Comparison of ENCODE assay signal across 8 mouse cellular contexts in genomic region chr8:111337311-111337889, GRCm38 (mm10). TPM values are rescaled to one million over a fixed set of nuclear protein-coding genes. Genes with fewer than 3 reads are reported as not detected.
DNase-seq lines count a peak whose midpoint lies in the region; ATAC-seq and TF ChIP-seq lines count a peak whose summit lies in the region.

No protein-coding gene starts in this region.

- H3K4me1 ChIP-seq in thymus, adult 2 months (replicated peaks; ENCODE audit: control insufficient read depth, insufficient read depth, low read length): peaks cover 7% of the 10 kb centered on the region
- H3K4me1 ChIP-seq in forebrain, embryonic 14.5 days (ENCODE audit: control insufficient read depth, insufficient read depth, low read length): no peaks in the 10 kb centered on the region
- peaks cover 12% of the 10 kb centered on the region for H3K4me1 ChIP-seq in kidney, embryonic 15.5 days

- no peaks in the 10 kb centered on the region for H3K36me3 ChIP-seq in thymus, adult 2 months (ENCODE audit: control insufficient read depth, insufficient read depth, low read length)
- H3K36me3 ChIP-seq in forebrain, embryonic 14.5 days (ENCODE audit: control insufficient read depth, insufficient read depth, low read length): no peaks in the 10 kb centered on the region
- H3K36me3 ChIP-seq in kidney, embryonic 15.5 days: no peaks in the 10 kb centered on the region

- WGBS in thymus, adult 2 months: 6% methylated on average over 17 of the region's 17 CpGs
- WGBS in forebrain, embryonic 14.5 days: 35% methylated on average over 17 of the region's 17 CpGs
- 21% methylated on average over 17 of the region's 17 CpGs for WGBS in kidney, embryonic 15.5 days

- no peak for TF ChIP-seq POLR2A in thymus, adult 2 months (IDR thresholded peaks at IDR 0.05; ENCODE audit: control insufficient read depth, extremely low read depth, insufficient read depth, low read length, poor library complexity)

- H3K9me3 ChIP-seq in forebrain, embryonic 14.5 days (replicated peaks; ENCODE audit: control insufficient read depth, low read length): no peaks in the 10 kb centered on the region
- no peaks in the 10 kb centered on the region for H3K9me3 ChIP-seq in kidney, embryonic 15.5 days (replicated peaks)

- H3K27me3 ChIP-seq in thymus, adult 2 months (ENCODE audit: control insufficient read depth, insufficient read depth, low read length): no peaks in the 10 kb centered on the region
- H3K27me3 ChIP-seq in forebrain, embryonic 14.5 days (replicated peaks; ENCODE audit: control insufficient read depth, insufficient read depth, low read length): no peaks in the 10 kb centered on the region; the same call in none of the 2 replicates
- 0 out of 2 replicates have a peak, but pooled peaks cover 2% of the 10 kb centered on the region for H3K27me3 ChIP-seq in kidney, embryonic 15.5 days

- DNase-seq in thymus, adult 2 months: no peak
- no peak for DNase-seq in thymus, adult 18-20 months
- no peak for DNase-seq in forebrain, embryonic 14.5 days (ENCODE audit: low spot score)
- DNase-seq in cerebellum, postnatal 25 days: no peak
- DNase-seq in left cerebral cortex, adult 8-10 months (ENCODE audit: low spot score in 2 of 2): no peak
- no peak for DNase-seq in ovary, postnatal 36 days (ENCODE audit: low spot score)

- ATAC-seq in forebrain, embryonic 14.5 days: no peak
- no peak for ATAC-seq in kidney, embryonic 15.5 days (replicated peaks; ENCODE audit: low FRiP score)
- ATAC-seq in megakaryocyte, adult 5-6 weeks (ENCODE audit: poor library complexity, severe bottlenecking): peak; percentile 43; the same call in 1 of the 2 replicates

- no peak overlapping the region for H3K27ac ChIP-seq in thymus, adult 2 months (ENCODE audit: control insufficient read depth, insufficient read depth, low read length)
- no peak overlapping the region for H3K27ac ChIP-seq in forebrain, embryonic 14.5 days (ENCODE audit: low read depth, low read length)
- no peak overlapping the region for H3K27ac ChIP-seq in kidney, embryonic 15.5 days

- peak overlapping the region; percentile 54 for H3K9ac ChIP-seq in forebrain, embryonic 14.5 days (ENCODE audit: low read length)
- H3K9ac ChIP-seq in kidney, embryonic 15.5 days: peak overlapping the region; percentile 44; the same call in 1 of the 2 replicates

- H3K4me2 ChIP-seq in forebrain, embryonic 14.5 days (ENCODE audit: low read length): peak overlapping the region; percentile 64
- H3K4me2 ChIP-seq in kidney, embryonic 15.5 days: peak overlapping the region; percentile 92

- peak overlapping the region; percentile 73 for H3K4me3 ChIP-seq in thymus, adult 2 months (ENCODE audit: control insufficient read depth, insufficient read depth, low read length)
- H3K4me3 ChIP-seq in forebrain, embryonic 14.5 days (ENCODE audit: low read depth, low read length): peak overlapping the region; percentile 36
- H3K4me3 ChIP-seq in kidney, embryonic 15.5 days (replicated peaks): peak overlapping the region; percentile 52

- no peak for TF ChIP-seq CTCF in thymus, adult 2 months (IDR thresholded peaks at IDR 0.05; ENCODE audit: borderline replicate concordance, control insufficient read depth, extremely low read depth, insufficient read depth, low read length, poor library complexity)

RNA-seq across cellular contexts. Expression of gene Mlkl, which starts 0.6 kb away (rescaled TPM):
- 0.60 and 0.65 TPM in 2 replicates for polyA plus RNA-seq in thymus, adult 2 months (2012; rRNA removed)
- polyA plus RNA-seq in forebrain, embryonic 14.5 days (2014; fragmentation: Nextera tagmentation; extraction: Ambion mirVana): 0.47 and 0.78 TPM in 2 replicates
- polyA plus RNA-seq in kidney, embryonic 15.5 days (2015; fragmentation: Nextera tagmentation; extraction: Ambion mirVana): 1.8 and 2.2 TPM in 2 replicates
- 76.7 and 81.9 TPM in 2 replicates for total RNA-seq in megakaryocyte, adult 5-6 weeks (2015)
- 71.7 and 77.0 TPM in 2 replicates for total RNA-seq in megakaryocyte, adult 5-6 weeks (2017)
- total RNA-seq in left cerebral cortex, adult 8-10 months (2022): under 1 TPM in 2 of 4 experiments, not detected in 2; 0.30 to 0.33 TPM

RNA-seq across cellular contexts. Expression of gene Rfwd3, which starts 37.4 kb away (rescaled TPM):
- 30.9 and 37.7 TPM in 2 replicates for polyA plus RNA-seq in thymus, adult 2 months (2012; rRNA removed)
- polyA plus RNA-seq in forebrain, embryonic 14.5 days (2014; fragmentation: Nextera tagmentation; extraction: Ambion mirVana): 34.4 and 35.3 TPM in 2 replicates
- polyA plus RNA-seq in kidney, embryonic 15.5 days (2015; fragmentation: Nextera tagmentation; extraction: Ambion mirVana): 69.1 and 72.4 TPM in 2 replicates
- 52.6 and 58.1 TPM in 2 replicates for total RNA-seq in megakaryocyte, adult 5-6 weeks (2015)
- total RNA-seq in megakaryocyte, adult 5-6 weeks (2017): 74.0 and 75.1 TPM in 2 replicates
- 10 to 100 TPM; 22.4 to 24.1 (median 23.5) TPM for total RNA-seq in left cerebral cortex, adult 8-10 months (2022)

RNA-seq across cellular contexts. Expression of gene Fa2h, which starts 56.2 kb away (rescaled TPM):
- polyA plus RNA-seq in thymus, adult 2 months (2012; rRNA removed): 0.73 and 0.87 TPM in 2 replicates
- 0.23 TPM in 1 of 2 replicates, not detected in the other for polyA plus RNA-seq in forebrain, embryonic 14.5 days (2014; fragmentation: Nextera tagmentation; extraction: Ambion mirVana)
- polyA plus RNA-seq in kidney, embryonic 15.5 days (2015; fragmentation: Nextera tagmentation; extraction: Ambion mirVana): 1.0 TPM in 2 replicates
- not detected in 2 replicates for total RNA-seq in megakaryocyte, adult 5-6 weeks (2015)
- not detected in 2 replicates for total RNA-seq in megakaryocyte, adult 5-6 weeks (2017)
- 10 to 100 TPM; 23.8 to 26.2 (median 24.8) TPM for total RNA-seq in left cerebral cortex, adult 8-10 months (2022)
